Mouse (Mus musculus) adrenal gland, adult 18-20 months (tissue): ENCODE results near the gene Mrgprb1. TPM values are rescaled to one million over a fixed set of nuclear protein-coding genes. Genes with fewer than 3 reads are reported as not detected.
"Not testable (repeated sequence)": the region's sequence is repeated elsewhere in the genome, so short reads cannot be mapped to it uniquely, and the experiment has no call there.

Experiments used
- DNase-seq, 2 experiments: peaks; one replicate each; pipeline ENCODE4 v3.0.0; 2021 to 2022; ENCODE audit warnings: low spot score in 2 of 2
- long read RNA-seq, 2 experiments: library from polyadenylated mRNA; stranded (forward); transcript quantifications; one replicate each; pipeline ENCODE4 v2.0.0; 2021
- total RNA-seq, 2 experiments: library from RNA; stranded (reverse); gene quantifications; 1 replicate in 1 of 2; 2 replicates in 1 of 2; pipeline ENCODE4 v1.2.3; 2021

Gene Mrgprb1
- total RNA-seq: under 1 TPM; 0.07 to 0.38 TPM
- long read RNA-seq, experiment 1: 0 reads
- long read RNA-seq, experiment 2: 0 reads

GRCm38 (mm10) chr7:48456242-48456641, at the start of gene Mrgprb1:
Gene Mrgprb1, minus strand, starts transcription at chr7:48456342.
- no peak for DNase-seq

DNA sequence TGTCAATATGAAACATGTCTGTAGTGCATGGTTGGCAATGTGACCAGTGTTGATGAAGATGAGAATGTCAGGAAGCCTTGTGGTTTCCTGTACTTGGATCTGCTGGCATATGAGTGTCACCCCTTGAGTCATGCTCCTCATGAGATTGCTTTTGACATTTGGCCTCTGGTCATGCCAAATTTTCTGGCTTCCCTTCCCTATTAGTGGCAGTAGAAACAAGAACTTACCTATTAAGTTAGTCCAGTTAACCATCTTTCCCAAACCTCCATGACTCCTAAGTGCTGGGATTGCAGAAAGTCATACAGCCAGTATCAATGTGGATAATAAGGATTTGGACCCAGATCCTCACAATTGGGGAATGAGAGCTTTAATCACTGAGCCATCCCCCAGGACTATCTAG, 43.1 kb upstream of the Mrgprb1 start, which contains the start of gene Mrgprx2:
Gene Mrgprx2, minus strand, starts transcription at position 101 of the 400 bp plus-strand sequence.
- no peak for DNase-seq

DNA sequence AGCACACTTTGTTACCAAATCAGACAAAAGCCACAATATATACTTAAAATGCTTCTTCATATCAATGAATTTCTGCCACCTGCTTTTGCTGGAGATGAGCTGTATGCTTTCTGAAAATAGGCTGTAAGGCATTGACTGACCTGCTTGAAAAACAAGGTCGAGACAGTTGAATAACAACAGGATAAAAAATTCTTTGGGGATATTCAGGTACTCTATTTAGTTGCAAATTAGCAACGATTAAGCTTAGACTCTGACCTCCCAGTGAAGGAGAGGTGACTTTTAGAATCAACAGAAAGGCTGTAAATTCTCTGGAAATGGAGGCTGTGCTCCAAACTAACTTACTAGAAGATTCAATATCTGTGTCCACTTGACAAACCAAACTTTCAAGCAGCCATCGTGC, 19.6 kb downstream of the Mrgprb1 start:
- no peak for DNase-seq

DNA sequence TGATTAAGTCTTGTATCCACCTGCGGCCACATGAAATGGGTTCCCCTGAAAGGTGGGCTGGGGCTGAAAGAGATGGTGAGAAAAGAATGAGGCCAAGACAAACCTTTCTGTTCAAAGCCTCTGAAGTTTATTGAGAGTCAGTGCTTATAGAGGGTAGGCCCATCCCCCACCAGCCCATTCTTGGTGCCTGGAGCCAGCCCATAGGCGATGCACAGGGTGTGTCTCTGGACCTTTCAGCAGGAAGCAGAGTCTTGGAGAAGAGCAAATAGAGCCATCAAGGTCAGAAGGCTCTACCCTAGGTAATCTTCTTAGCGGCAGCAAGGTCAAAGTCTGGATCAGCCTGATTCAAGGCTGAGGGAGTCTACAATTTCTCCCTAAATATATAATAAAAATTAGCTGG, 20.2 kb downstream of the Mrgprb1 start:
- not testable (repeated sequence) for DNase-seq

Other genes starting within 250 kb of the Mrgprb1 start
- gene Mrgprb8, start 67.8 kb downstream of the Mrgprb1 start, total RNA-seq: not detected
- under 1 TPM in 1 of 2 experiments, not detected in 1; 0.06 TPM for gene Mrgprx2, start 43.0 kb upstream of the Mrgprb1 start, total RNA-seq
- not detected for gene Mrgprb2, start 101.7 kb upstream of the Mrgprb1 start, total RNA-seq
- not detected for gene Mrgprb3, start 187.5 kb upstream of the Mrgprb1 start, total RNA-seq